Mouse (Mus musculus): Measurements from ENCODE around the gene Gpr4. TPM values are rescaled to one million over a fixed set of nuclear protein-coding genes. Genes with fewer than 3 reads are reported as not detected.

Gpr4 gene
- total RNA-seq, 1 experiment = 3.8 TPM

GRCm38 (mm10) chr7:19164978-19165377, 47.4 kb upstream of the Gpr4 start:
- Histone ChIP-seq H3K9ac (ENCODE audit: insufficient read depth, low read depth, low read length, poor library complexity, severe bottlenecking) (no peak overlapping the region), H3K9me3 (ENCODE audit: control insufficient read depth, insufficient read depth, low read depth, low read length) (no peaks in the 10 kb centered on the region), H3K4me1 (ENCODE audit: control insufficient read depth in 2 of 2, insufficient read depth in 2 of 2, low read length in 2 of 2, poor library complexity in 1 of 2) (peaks cover 2 to 11% of the 10 kb centered on the region in 2 experiments; a peak in 2 of 4 replicates), H3K4me3 (ENCODE audit: insufficient read depth in 1 of 2, low read depth in 1 of 2, low read length in 2 of 2, poor library complexity in 1 of 2, severe bottlenecking in 1 of 2) (peak overlapping the region in 1 of 2 experiments; percentile 2; a peak in 1 of 4 replicates), H3K27ac (ENCODE audit: insufficient read depth, low read depth, low read length, poor library complexity, severe bottlenecking) (no peak overlapping the region), H3K36me3 (ENCODE audit: control insufficient read depth, insufficient read depth, low read length, poor library complexity, severe bottlenecking) (no peaks in the 10 kb centered on the region)
- peak; percentile 67 for DNase-seq (ENCODE audit: low read depth, low spot score)
- TF ChIP-seq HCFC1 (IDR thresholded peaks at IDR 0.05; ENCODE audit: borderline replicate concordance, insufficient read depth, low read length) (no peak), MAFK (IDR thresholded peaks at IDR 0.05; ENCODE audit: insufficient read depth, low read depth, low read length) (no peak), ZNF384 (IDR thresholded peaks at IDR 0.05; ENCODE audit: low read depth, low read length) (no peak), CHD2 (IDR thresholded peaks at IDR 0.05; ENCODE audit: low read depth, low read length) (no peak), ZC3H11A (IDR thresholded peaks at IDR 0.05; ENCODE audit: borderline replicate concordance, low read depth, low read length) (no peak)
- in situ Hi-C loops (cut with MboI; ENCODE audit: low sequenced_read_pairs in 2 of 2, unreplicated experiment in 2 of 2) = no loop called here

DNA sequence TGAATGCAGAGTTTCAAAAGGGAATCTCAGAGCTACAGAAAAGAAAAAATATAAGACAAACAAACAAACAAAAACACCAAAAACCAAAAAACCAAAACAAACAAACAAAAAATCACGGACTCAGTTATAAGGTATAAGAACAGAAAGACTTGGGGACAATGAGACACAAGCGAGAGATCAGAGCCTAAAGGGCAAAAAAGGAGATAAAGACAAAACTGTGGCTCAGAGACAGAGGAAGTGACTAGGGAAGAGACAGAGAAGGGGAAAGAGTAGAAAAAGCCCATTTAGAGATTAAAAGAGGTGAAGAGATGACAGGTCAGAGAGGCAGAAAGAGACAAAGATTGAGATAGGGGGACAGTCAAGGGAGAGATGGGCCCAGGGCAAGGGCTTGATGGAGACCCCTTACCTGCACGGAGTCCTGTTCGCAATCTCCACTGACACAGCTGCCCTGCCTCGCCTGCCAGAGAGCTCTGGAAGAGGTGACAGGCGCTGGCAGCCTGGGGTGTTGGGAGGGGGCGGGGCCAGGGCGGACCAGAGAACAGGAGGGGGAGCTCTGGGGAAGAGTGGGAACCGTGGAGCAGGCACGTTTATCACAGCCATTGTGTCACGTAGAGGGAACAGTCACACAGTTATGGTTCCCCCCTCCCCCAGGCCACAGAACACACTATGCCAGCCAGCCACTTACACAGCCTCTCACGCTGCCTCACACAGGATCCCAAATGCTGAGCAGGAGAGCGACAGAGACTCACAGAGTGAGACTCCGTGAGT, 46.5 kb upstream of the Gpr4 start, which contains the start of gene Gipr:
Gene Gipr (minus strand): TSS at position 472 of the 768 bp plus-strand sequence.
- H3K9ac ChIP-seq (ENCODE audit: insufficient read depth, low read depth, low read length, poor library complexity, severe bottlenecking) = no peak within 1 kb of the TSS
- in situ Hi-C loops (cut with MboI; ENCODE audit: low sequenced_read_pairs in 2 of 2, unreplicated experiment in 2 of 2) = no loop called here
- DNase-seq (ENCODE audit: low read depth, low spot score) = no peak
- H3K27ac ChIP-seq (ENCODE audit: insufficient read depth, low read depth, low read length, poor library complexity, severe bottlenecking) = no peak within 1 kb of the TSS
- TF ChIP-seq ZC3H11A (IDR thresholded peaks at IDR 0.05; ENCODE audit: borderline replicate concordance, low read depth, low read length) = no peak
- no peak for TF ChIP-seq ZNF384 (IDR thresholded peaks at IDR 0.05; ENCODE audit: low read depth, low read length)
- TF ChIP-seq MAFK (IDR thresholded peaks at IDR 0.05; ENCODE audit: insufficient read depth, low read depth, low read length) = no peak
- H3K4me3 ChIP-seq (ENCODE audit: insufficient read depth in 1 of 2, low read depth in 1 of 2, low read length in 2 of 2, poor library complexity in 1 of 2, severe bottlenecking in 1 of 2) = peak within 1 kb of the TSS in 1 of 2 experiments; percentile 2; a peak in 1 of 4 replicates
- peaks cover 2 to 11% of the 10 kb centered on the region in 2 experiments; a peak in 2 of 4 replicates for H3K4me1 ChIP-seq (ENCODE audit: control insufficient read depth in 2 of 2, insufficient read depth in 2 of 2, low read length in 2 of 2, poor library complexity in 1 of 2)
- H3K9me3 ChIP-seq (ENCODE audit: control insufficient read depth, insufficient read depth, low read depth, low read length) = no peaks in the 10 kb centered on the region
- no peaks in the 10 kb centered on the region for H3K36me3 ChIP-seq (ENCODE audit: control insufficient read depth, insufficient read depth, low read length, poor library complexity, severe bottlenecking)

- Histone ChIP-seq H3K4me3 (ENCODE audit: insufficient read depth in 1 of 2, low read depth in 1 of 2, low read length in 2 of 2, poor library complexity in 1 of 2, severe bottlenecking in 1 of 2) (no peak overlapping the region), H3K9ac (ENCODE audit: insufficient read depth, low read depth, low read length, poor library complexity, severe bottlenecking) (no peak overlapping the region), H3K27ac (ENCODE audit: insufficient read depth, low read depth, low read length, poor library complexity, severe bottlenecking) (no peak overlapping the region), H3K9me3 (ENCODE audit: control insufficient read depth, insufficient read depth, low read depth, low read length) (no peaks in the 10 kb centered on the region), H3K4me1 (ENCODE audit: control insufficient read depth in 2 of 2, insufficient read depth in 2 of 2, low read length in 2 of 2, poor library complexity in 1 of 2) (peaks cover 2 to 13% of the 10 kb centered on the region in 2 experiments; a peak in 2 of 4 replicates), H3K36me3 (ENCODE audit: control insufficient read depth, insufficient read depth, low read length, poor library complexity, severe bottlenecking) (no peaks in the 10 kb centered on the region)
- in situ Hi-C loops (cut with MboI; ENCODE audit: low sequenced_read_pairs in 2 of 2, unreplicated experiment in 2 of 2) = no loop called here
- no peak for DNase-seq (ENCODE audit: low read depth, low spot score)
- no peak for TF ChIP-seq HCFC1 (IDR thresholded peaks at IDR 0.05; ENCODE audit: borderline replicate concordance, insufficient read depth, low read length)
- no peak for TF ChIP-seq ZC3H11A (IDR thresholded peaks at IDR 0.05; ENCODE audit: borderline replicate concordance, low read depth, low read length)
- no peak for TF ChIP-seq MAFK (IDR thresholded peaks at IDR 0.05; ENCODE audit: insufficient read depth, low read depth, low read length)
- no peak for TF ChIP-seq CHD2 (IDR thresholded peaks at IDR 0.05; ENCODE audit: low read depth, low read length)
- no peak for TF ChIP-seq ZNF384 (IDR thresholded peaks at IDR 0.05; ENCODE audit: low read depth, low read length)
Measured at GRCm38 (mm10) chr7:19166990-19167389, 45.3 kb upstream of the Gpr4 start.

GRCm38 (mm10) chr7:19169506-19169905, 42.8 kb upstream of the Gpr4 start:
- no peaks in the 10 kb centered on the region for H3K36me3 ChIP-seq (ENCODE audit: control insufficient read depth, insufficient read depth, low read length, poor library complexity, severe bottlenecking)
- H3K4me3 ChIP-seq (ENCODE audit: insufficient read depth in 1 of 2, low read depth in 1 of 2, low read length in 2 of 2, poor library complexity in 1 of 2, severe bottlenecking in 1 of 2) = no peak overlapping the region
- H3K27ac ChIP-seq (ENCODE audit: insufficient read depth, low read depth, low read length, poor library complexity, severe bottlenecking) = no peak overlapping the region
- H3K9me3 ChIP-seq (ENCODE audit: control insufficient read depth, insufficient read depth, low read depth, low read length) = no peaks in the 10 kb centered on the region
- H3K9ac ChIP-seq (ENCODE audit: insufficient read depth, low read depth, low read length, poor library complexity, severe bottlenecking) = no peak overlapping the region
- in situ Hi-C loops (cut with MboI; ENCODE audit: low sequenced_read_pairs in 2 of 2, unreplicated experiment in 2 of 2) = no loop called here
- H3K4me1 ChIP-seq (ENCODE audit: control insufficient read depth in 2 of 2, insufficient read depth in 2 of 2, low read length in 2 of 2, poor library complexity in 1 of 2) = peaks cover 2 to 11% of the 10 kb centered on the region in 2 experiments; a peak in 2 of 4 replicates
- TF ChIP-seq HCFC1 (IDR thresholded peaks at IDR 0.05; ENCODE audit: borderline replicate concordance, insufficient read depth, low read length) = no peak
- TF ChIP-seq CHD2 (IDR thresholded peaks at IDR 0.05; ENCODE audit: low read depth, low read length) = no peak
- TF ChIP-seq MAFK (IDR thresholded peaks at IDR 0.05; ENCODE audit: insufficient read depth, low read depth, low read length) = no peak
- TF ChIP-seq ZC3H11A (IDR thresholded peaks at IDR 0.05; ENCODE audit: borderline replicate concordance, low read depth, low read length) = no peak
- no peak for TF ChIP-seq ZNF384 (IDR thresholded peaks at IDR 0.05; ENCODE audit: low read depth, low read length)
- no peak for DNase-seq (ENCODE audit: low read depth, low spot score)
